Mouse (Mus musculus): ENCODE measurements around the gene Wbp11.

GRCm38 (mm10) chr6:136858420-136858819 lies 30.4 kb upstream of the Wbp11 start:
- no peak for TF ChIP-seq CTCF (IDR thresholded peaks at IDR 0.05; ENCODE audit: borderline replicate concordance, control insufficient read depth, extremely low read depth, insufficient read depth, low read length, poor library complexity)
- TF ChIP-seq POLR2A (IDR thresholded peaks at IDR 0.05; ENCODE audit: control insufficient read depth, extremely low read depth, insufficient read depth, low read length, poor library complexity) = no peak
